Mouse (Mus musculus): ENCODE measurements around the gene Asb16. TPM values are rescaled to one million over a fixed set of nuclear protein-coding genes. Genes with fewer than 3 reads are reported as not detected.

The Asb16 gene
- total and polyA plus RNA-seq, 2 experiments from 2014 or later: 0.41 to 2.6 TPM

- Histone ChIP-seq H3K4me1 (ENCODE audit: insufficient read depth, low read length) (no peaks in the 10 kb centered on the region), H3K27me3 (ENCODE audit: insufficient read depth, low read length) (no peaks in the 10 kb centered on the region), H3K27ac (no peak overlapping the region), H3K9me3 (ENCODE audit: low read length) (no peaks in the 10 kb centered on the region), H3K4me2 (ENCODE audit: low read depth, low read length) (no peak overlapping the region), H3K36me3 (ENCODE audit: insufficient read depth, low read length) (no peaks in the 10 kb centered on the region), H3K4me3 (ENCODE audit: low read length) (no peak overlapping the region), H3K9ac (replicated peaks; ENCODE audit: low read length) (no peak overlapping the region)
- TF ChIP-seq CTCF (IDR thresholded peaks at IDR 0.05; ENCODE audit: low read depth): no peak
- 93% methylated on average over 5 of the region's 5 CpGs for WGBS
- DNase-seq (ENCODE audit: low spot score) (no peak), ATAC-seq (no peak)
Observed at GRCm38 (mm10) chr11:102241246-102241645, 27.3 kb upstream of the Asb16 start.

- ATAC-seq (no peak), DNase-seq (ENCODE audit: low spot score) (no peak)
- H3K27me3 ChIP-seq (ENCODE audit: insufficient read depth, low read length): no peaks in the 10 kb centered on the region
- no peaks in the 10 kb centered on the region for H3K36me3 ChIP-seq (ENCODE audit: insufficient read depth, low read length)
- no peaks in the 10 kb centered on the region for H3K4me1 ChIP-seq (ENCODE audit: insufficient read depth, low read length)
- H3K4me3 ChIP-seq (ENCODE audit: low read length): no peak overlapping the region
- no peak overlapping the region for H3K4me2 ChIP-seq (ENCODE audit: low read depth, low read length)
- 56% methylated on average over 5 of the region's 5 CpGs for WGBS
- H3K27ac ChIP-seq: no peak overlapping the region
- peak; percentile 13; the same call in 1 of the 2 replicates for TF ChIP-seq CTCF (IDR thresholded peaks at IDR 0.05; ENCODE audit: low read depth)
- H3K9ac ChIP-seq (replicated peaks; ENCODE audit: low read length): no peak overlapping the region
- no peaks in the 10 kb centered on the region for H3K9me3 ChIP-seq (ENCODE audit: low read length)
Observed at GRCm38 (mm10) chr11:102241874-102242273, 26.7 kb upstream of the Asb16 start.

GRCm38 (mm10) chr11:102244926-102245449, 23.6 kb upstream of the Asb16 start:
- no peak for TF ChIP-seq CTCF (IDR thresholded peaks at IDR 0.05; ENCODE audit: low read depth)

GRCm38 (mm10) chr11:102245581-102246272, 22.8 kb upstream of the Asb16 start:
- Histone ChIP-seq H3K9me3 (ENCODE audit: low read length) (no peaks in the 10 kb centered on the region), H3K36me3 (ENCODE audit: insufficient read depth, low read length) (no peaks in the 10 kb centered on the region), H3K27me3 (ENCODE audit: insufficient read depth, low read length) (no peaks in the 10 kb centered on the region), H3K4me3 (ENCODE audit: low read length) (peak overlapping the region; percentile 38), H3K27ac (peak overlapping the region; percentile 58), H3K4me2 (ENCODE audit: low read depth, low read length) (peak overlapping the region; percentile 74), H3K9ac (replicated peaks; ENCODE audit: low read length) (peak overlapping the region; percentile 53), H3K4me1 (ENCODE audit: insufficient read depth, low read length) (peaks cover 3% of the 10 kb centered on the region; the same call in 1 of the 2 replicates)
- no peak for TF ChIP-seq CTCF (IDR thresholded peaks at IDR 0.05; ENCODE audit: low read depth)
- 26% methylated on average over 14 of the region's 14 CpGs for WGBS
- peak; percentile 16 for ATAC-seq
- no peak for DNase-seq (ENCODE audit: low spot score)

More at GRCm38 (mm10) chr11:102244926-102245449, 23.6 kb upstream of the Asb16 start:
- Histone ChIP-seq H3K27ac (peak overlapping the region; percentile 58), H3K27me3 (ENCODE audit: insufficient read depth, low read length) (no peaks in the 10 kb centered on the region), H3K4me2 (ENCODE audit: low read depth, low read length) (peak overlapping the region; percentile 74), H3K36me3 (ENCODE audit: insufficient read depth, low read length) (no peaks in the 10 kb centered on the region), H3K4me1 (ENCODE audit: insufficient read depth, low read length) (peaks cover 3% of the 10 kb centered on the region; the same call in 1 of the 2 replicates), H3K9ac (replicated peaks; ENCODE audit: low read length) (peak overlapping the region; percentile 53), H3K9me3 (ENCODE audit: low read length) (no peaks in the 10 kb centered on the region), H3K4me3 (ENCODE audit: low read length) (peak overlapping the region; percentile 38)
- under 1% methylated on average over 32 of the region's 32 CpGs for WGBS
- ATAC-seq (peak; percentile 90), DNase-seq (ENCODE audit: low spot score) (peak; percentile 84)

- WGBS: 78% methylated on average over 6 of the region's 6 CpGs
- H3K4me1 ChIP-seq (ENCODE audit: insufficient read depth, low read length): peaks cover 3% of the 10 kb centered on the region; the same call in 1 of the 2 replicates
- DNase-seq (ENCODE audit: low spot score) (no peak), ATAC-seq (no peak)
- H3K4me2 ChIP-seq (ENCODE audit: low read depth, low read length): no peak overlapping the region
- no peaks in the 10 kb centered on the region for H3K36me3 ChIP-seq (ENCODE audit: insufficient read depth, low read length)
- no peaks in the 10 kb centered on the region for H3K27me3 ChIP-seq (ENCODE audit: insufficient read depth, low read length)
- H3K9ac ChIP-seq (replicated peaks; ENCODE audit: low read length): no peak overlapping the region
- H3K9me3 ChIP-seq (ENCODE audit: low read length): no peaks in the 10 kb centered on the region
- H3K27ac ChIP-seq: no peak overlapping the region
- no peak overlapping the region for H3K4me3 ChIP-seq (ENCODE audit: low read length)
- no peak for TF ChIP-seq CTCF (IDR thresholded peaks at IDR 0.05; ENCODE audit: low read depth)
Observed at GRCm38 (mm10) chr11:102246273-102246635, 22.3 kb upstream of the Asb16 start.

- WGBS: 87% methylated on average over 4 of the region's 4 CpGs
- ATAC-seq (no peak), DNase-seq (ENCODE audit: low spot score) (no peak)
- H3K27ac ChIP-seq: no peak overlapping the region
- no peak overlapping the region for H3K9ac ChIP-seq (replicated peaks; ENCODE audit: low read length)
- H3K36me3 ChIP-seq (ENCODE audit: insufficient read depth, low read length): no peaks in the 10 kb centered on the region
- H3K4me2 ChIP-seq (ENCODE audit: low read depth, low read length): no peak overlapping the region
- H3K4me1 ChIP-seq (ENCODE audit: insufficient read depth, low read length): peaks cover 3% of the 10 kb centered on the region; the same call in 1 of the 2 replicates
- no peaks in the 10 kb centered on the region for H3K27me3 ChIP-seq (ENCODE audit: insufficient read depth, low read length)
- H3K9me3 ChIP-seq (ENCODE audit: low read length): no peaks in the 10 kb centered on the region
- H3K4me3 ChIP-seq (ENCODE audit: low read length): no peak overlapping the region
- TF ChIP-seq CTCF (IDR thresholded peaks at IDR 0.05; ENCODE audit: low read depth): peak; percentile 31
Observed at GRCm38 (mm10) chr11:102246871-102247270, 21.7 kb upstream of the Asb16 start.
